Mouse (Mus musculus) midbrain, embryonic 12.5 days (tissue): ENCODE data around the gene Guk1. TPM values are rescaled to one million over a fixed set of nuclear protein-coding genes. Genes with fewer than 3 reads are reported as not detected.

Experiments
- ATAC-seq: fragments of 200-750 bp; cut with Nextera tagmentation; 2 replicates; pipeline ENCODE4 v1.8.0; 2017; ENCODE audit warnings: low read depth, moderate TSS enrichment, moderate library complexity; ENCODE audit not compliant: low FRiP score
- H3K27ac ChIP-seq: fragments of 300-500 bp; sonication (generic); replicated peaks from 2 replicates; pipeline ENCODE4 v1.5.1; 2016; ENCODE audit warnings: mild to moderate bottlenecking
- H3K27me3 ChIP-seq: fragments of 300-500 bp; sonication (generic); 2 replicates; pipeline ENCODE4 v1.6.1; 2016; ENCODE audit warnings: mild to moderate bottlenecking
- H3K36me3 ChIP-seq: fragments of 300-500 bp; sonication (generic); 2 replicates; pipeline ENCODE4 v1.6.1; 2016
- H3K4me1 ChIP-seq: fragments of 300-500 bp; sonication (generic); 2 replicates; pipeline ENCODE4 v1.6.1; 2016
- H3K4me2 ChIP-seq: fragments of 300-500 bp; sonication (generic); replicated peaks from 2 replicates; pipeline ENCODE4 v1.6.1; 2016; ENCODE audit warnings: mild to moderate bottlenecking, moderate library complexity
- H3K4me3 ChIP-seq: fragments of 300-500 bp; sonication (generic); 2 replicates; pipeline ENCODE4 v1.5.1; 2016; ENCODE audit warnings: mild to moderate bottlenecking
- H3K9ac ChIP-seq: fragments of 300-500 bp; sonication (generic); replicated peaks from 2 replicates; pipeline ENCODE4 v1.6.1; 2016; ENCODE audit warnings: mild to moderate bottlenecking, moderate library complexity
- H3K9me3 ChIP-seq: fragments of 300-500 bp; sonication (generic); 2 replicates; pipeline ENCODE4 v1.6.1; 2016; ENCODE audit warnings: mild to moderate bottlenecking
- WGBS: fragments of 180-500 bp; shearing (Covaris S2); methylation state at CpG from one replicate; pipeline ENCODE4 v1.1.7; 2016; 5-methylcytosine and 5-hydroxymethylcytosine counted together
- polyA plus RNA-seq: library from polyadenylated mRNA; unstranded; fragments of >200 nt; fragmentation: Nextera tagmentation; extraction: Ambion mirVana; gene quantifications from 2 replicates; pipeline ENCODE4 v1.2.1, GENCODE M21; 2016

Gene Guk1
- polyA plus RNA-seq, 1 experiment from 2014 or later = 95.1 TPM

DNA sequence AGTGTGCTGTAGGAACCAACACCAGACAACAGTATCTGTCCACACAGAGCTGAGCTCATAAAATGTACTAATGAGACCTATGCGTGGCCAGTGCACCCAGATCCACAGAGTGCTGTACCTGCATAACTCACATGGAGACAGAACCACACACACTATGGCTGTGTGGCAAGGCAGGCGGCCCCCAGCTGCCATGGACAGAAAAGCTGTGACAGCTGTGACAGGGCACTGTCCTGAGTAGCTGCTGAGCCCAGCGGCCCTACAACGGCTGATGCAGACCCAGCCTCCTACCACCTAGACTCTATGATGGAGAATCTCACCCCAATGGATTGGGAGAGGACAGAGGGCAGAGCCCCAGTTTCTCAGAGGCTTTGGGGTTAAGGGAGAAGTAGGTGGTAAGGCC is 32.5 kb downstream of the Guk1 start:
- H3K27me3 ChIP-seq = no peaks in the 10 kb centered on the region
- ATAC-seq = no peak
- peaks cover 32% of the 10 kb centered on the region for H3K36me3 ChIP-seq
- no peaks in the 10 kb centered on the region for H3K9me3 ChIP-seq
- H3K4me1 ChIP-seq = peaks cover 10% of the 10 kb centered on the region
- H3K27ac ChIP-seq = no peak overlapping the region
- no peak overlapping the region for H3K4me2 ChIP-seq
- 88% methylated on average over 4 of the region's 4 CpGs for WGBS
- H3K9ac ChIP-seq = no peak overlapping the region
- H3K4me3 ChIP-seq = no peak overlapping the region

GRCm38 (mm10) chr11:59159099-59159498 is 32.9 kb downstream of the Guk1 start:
- no peaks in the 10 kb centered on the region for H3K27me3 ChIP-seq
- WGBS = 93% methylated on average over 13 of the region's 13 CpGs
- H3K36me3 ChIP-seq = peaks cover 32% of the 10 kb centered on the region
- no peak overlapping the region for H3K4me2 ChIP-seq
- H3K9ac ChIP-seq = no peak overlapping the region
- no peaks in the 10 kb centered on the region for H3K9me3 ChIP-seq
- no peak overlapping the region for H3K4me3 ChIP-seq
- ATAC-seq = no peak
- no peak overlapping the region for H3K27ac ChIP-seq
- H3K4me1 ChIP-seq = peaks cover 8% of the 10 kb centered on the region

DNA sequence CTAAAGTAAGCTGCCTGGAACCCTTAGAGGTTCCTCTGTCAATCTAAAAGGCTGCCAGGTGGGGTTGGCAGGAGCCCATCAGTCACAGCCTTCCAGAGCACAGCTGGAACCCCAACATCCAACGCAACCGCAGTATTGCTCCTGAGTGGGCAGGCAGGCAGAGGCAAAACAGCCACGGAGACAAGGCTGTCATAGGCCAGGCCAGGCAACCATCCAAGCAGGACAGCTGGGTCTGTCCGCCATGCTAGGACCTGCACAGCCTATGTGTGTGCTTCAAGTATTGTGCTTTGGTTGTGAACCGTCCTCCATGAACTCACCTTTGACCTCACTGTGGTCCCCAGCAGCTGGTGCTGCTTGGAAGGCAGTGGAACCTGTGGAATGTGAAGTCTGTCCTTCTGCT is 36.1 kb downstream of the Guk1 start:
- H3K4me1 ChIP-seq = no peaks in the 10 kb centered on the region
- 94% methylated on average over 5 of the region's 5 CpGs for WGBS
- ATAC-seq = no peak
- no peak overlapping the region for H3K4me3 ChIP-seq
- H3K4me2 ChIP-seq = no peak overlapping the region
- H3K9me3 ChIP-seq = no peaks in the 10 kb centered on the region
- H3K9ac ChIP-seq = no peak overlapping the region
- no peak overlapping the region for H3K27ac ChIP-seq
- peaks cover 32% of the 10 kb centered on the region for H3K36me3 ChIP-seq
- H3K27me3 ChIP-seq = no peaks in the 10 kb centered on the region

DNA sequence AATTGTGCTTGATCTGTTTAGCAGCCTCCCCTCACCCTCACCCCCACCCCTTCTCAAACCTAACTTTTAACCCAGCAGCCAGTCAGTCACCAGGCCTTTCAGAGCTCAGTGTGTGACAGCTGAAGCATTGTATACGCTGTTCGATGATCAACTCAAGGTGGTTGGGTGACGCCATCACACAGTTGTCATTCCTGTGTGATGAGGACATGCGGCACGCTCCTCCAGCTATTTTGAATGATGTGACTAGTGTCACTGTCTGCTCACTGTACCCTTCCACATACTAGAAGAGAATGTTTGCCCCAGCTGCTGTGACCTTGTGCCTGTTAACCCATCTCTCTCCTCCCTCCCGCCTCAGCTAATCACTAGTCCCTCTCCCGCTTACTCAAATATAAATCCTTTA is 37.8 kb downstream of the Guk1 start:
- Histone ChIP-seq H3K4me1 (no peaks in the 10 kb centered on the region), H3K9ac (no peak overlapping the region), H3K36me3 (peaks cover 32% of the 10 kb centered on the region), H3K27me3 (no peaks in the 10 kb centered on the region), H3K9me3 (no peaks in the 10 kb centered on the region), H3K4me2 (no peak overlapping the region), H3K4me3 (no peak overlapping the region), H3K27ac (no peak overlapping the region)
- 94% methylated on average over 7 of the region's 7 CpGs for WGBS
- no peak for ATAC-seq

- Histone ChIP-seq H3K4me3 (no peak overlapping the region), H3K9me3 (no peaks in the 10 kb centered on the region), H3K27me3 (no peaks in the 10 kb centered on the region), H3K4me2 (no peak overlapping the region), H3K27ac (no peak overlapping the region), H3K4me1 (no peaks in the 10 kb centered on the region), H3K36me3 (0 out of 2 replicates have a peak, but pooled peaks cover 13% of the 10 kb centered on the region), H3K9ac (no peak overlapping the region)
- no peak for ATAC-seq
- 35% methylated on average over 3 of the region's 3 CpGs for WGBS
These were observed 40.3 kb downstream of the Guk1 start for GRCm38 (mm10) chr11:59151729-59152128.

GRCm38 (mm10) chr11:59149302-59149701 is 42.7 kb downstream of the Guk1 start:
- H3K36me3 ChIP-seq = no peaks in the 10 kb centered on the region
- no peak for ATAC-seq
- no peak overlapping the region for H3K9ac ChIP-seq
- H3K27ac ChIP-seq = no peak overlapping the region
- no peak overlapping the region for H3K4me2 ChIP-seq
- H3K27me3 ChIP-seq = no peaks in the 10 kb centered on the region
- WGBS = 78% methylated on average over 3 of the region's 3 CpGs
- no peaks in the 10 kb centered on the region for H3K4me1 ChIP-seq
- H3K4me3 ChIP-seq = no peak overlapping the region
- H3K9me3 ChIP-seq = no peaks in the 10 kb centered on the region

GRCm38 (mm10) chr11:59142962-59143361 is 49.0 kb downstream of the Guk1 start:
- no peak overlapping the region for H3K4me2 ChIP-seq
- H3K27me3 ChIP-seq = peaks cover 17% of the 10 kb centered on the region
- no peak overlapping the region for H3K4me3 ChIP-seq
- no peak for ATAC-seq
- WGBS = 74% methylated on average over 5 of the region's 5 CpGs
- H3K9ac ChIP-seq = no peak overlapping the region
- peaks cover 5% of the 10 kb centered on the region; the same call in 1 of the 2 replicates for H3K4me1 ChIP-seq
- no peak overlapping the region for H3K27ac ChIP-seq
- H3K9me3 ChIP-seq = no peaks in the 10 kb centered on the region
- no peaks in the 10 kb centered on the region for H3K36me3 ChIP-seq

- Histone ChIP-seq H3K4me1 (peaks cover 5% of the 10 kb centered on the region; the same call in 1 of the 2 replicates), H3K4me2 (peak overlapping the region; percentile 42), H3K27ac (no peak overlapping the region), H3K27me3 (peaks cover 28% of the 10 kb centered on the region), H3K36me3 (no peaks in the 10 kb centered on the region), H3K9ac (no peak overlapping the region), H3K4me3 (no peak overlapping the region), H3K9me3 (no peaks in the 10 kb centered on the region)
- ATAC-seq = no peak
- 9% methylated on average over 14 of the region's 14 CpGs for WGBS
These were observed 50.1 kb downstream of the Guk1 start for GRCm38 (mm10) chr11:59141772-59142370.

DNA sequence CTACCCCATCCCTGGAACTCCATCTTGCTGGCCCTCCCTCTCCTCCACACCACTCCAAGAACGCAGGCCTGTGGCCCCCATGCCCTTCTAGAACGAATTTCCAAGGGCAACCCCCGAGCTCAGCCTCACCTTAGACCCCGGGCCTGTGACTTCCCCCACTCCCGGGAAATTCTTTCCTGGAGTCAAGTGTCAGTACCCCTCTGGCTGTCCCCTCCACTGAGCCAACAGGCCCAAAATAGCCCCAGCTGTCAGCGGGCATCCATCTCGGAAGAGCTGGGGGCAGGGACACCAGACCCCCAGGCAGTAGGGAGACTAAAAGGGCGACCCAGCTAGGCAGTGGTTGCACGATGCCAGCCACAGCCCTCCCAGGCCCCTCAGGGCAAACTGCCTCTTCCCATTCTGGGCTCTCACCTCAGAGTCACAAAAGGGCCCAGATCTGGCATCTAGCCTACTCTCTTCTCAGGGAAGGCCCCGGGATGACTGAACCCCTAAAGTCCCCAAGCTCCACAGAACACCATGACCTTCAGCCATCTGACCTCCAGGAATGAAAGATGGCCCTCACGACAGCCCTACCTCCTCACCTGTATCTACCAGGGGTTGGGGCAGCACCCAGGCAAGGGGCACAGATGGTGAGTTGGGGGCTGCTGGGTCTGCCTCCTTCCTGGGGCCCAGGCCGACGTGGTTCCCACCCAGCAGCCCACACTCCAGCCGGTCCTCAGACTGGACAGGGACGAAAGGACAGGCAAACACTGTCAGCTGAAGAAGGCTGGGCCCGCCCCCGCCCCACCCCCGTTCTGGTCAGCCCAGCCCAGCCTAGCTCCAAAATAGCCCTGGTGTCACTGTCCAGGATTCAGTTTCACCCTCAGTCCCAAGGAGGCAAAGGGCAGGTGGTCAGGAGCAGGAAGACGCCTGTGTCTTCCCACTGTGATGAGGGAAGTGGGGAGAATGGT is 53.2 kb downstream of the Guk1 start:
- WGBS = 74% methylated on average over 19 of the region's 19 CpGs
- H3K4me3 ChIP-seq = no peak overlapping the region
- ATAC-seq = no peak
- no peaks in the 10 kb centered on the region for H3K9me3 ChIP-seq
- no peak overlapping the region for H3K4me2 ChIP-seq
- H3K27ac ChIP-seq = no peak overlapping the region
- H3K4me1 ChIP-seq = peaks cover 8% of the 10 kb centered on the region; the same call in 1 of the 2 replicates
- H3K27me3 ChIP-seq = peaks cover 58% of the 10 kb centered on the region
- H3K9ac ChIP-seq = no peak overlapping the region
- H3K36me3 ChIP-seq = no peaks in the 10 kb centered on the region

GRCm38 (mm10) chr11:59136994-59137706 is 54.9 kb downstream of the Guk1 start:
- peaks cover 74% of the 10 kb centered on the region for H3K27me3 ChIP-seq
- H3K9ac ChIP-seq = no peak overlapping the region
- 56% methylated on average over 12 of the region's 12 CpGs for WGBS
- H3K4me1 ChIP-seq = peaks cover 8% of the 10 kb centered on the region; the same call in 1 of the 2 replicates
- ATAC-seq = no peak
- H3K36me3 ChIP-seq = no peaks in the 10 kb centered on the region
- H3K4me2 ChIP-seq = no peak overlapping the region
- no peak overlapping the region for H3K27ac ChIP-seq
- H3K4me3 ChIP-seq = no peak overlapping the region
- H3K9me3 ChIP-seq = no peaks in the 10 kb centered on the region

- WGBS = 17% methylated on average over 44 of the region's 44 CpGs
- H3K4me3 ChIP-seq = peak within 1 kb of the TSS; percentile 18
- H3K27me3 ChIP-seq = peaks cover 82% of the 10 kb centered on the region
- peak within 1 kb of the TSS; percentile 37 for H3K4me2 ChIP-seq
- peaks cover 2% of the 10 kb centered on the region; the same call in 1 of the 2 replicates for H3K4me1 ChIP-seq
- no peak within 1 kb of the TSS for H3K9ac ChIP-seq
- no peaks in the 10 kb centered on the region for H3K9me3 ChIP-seq
- no peak within 1 kb of the TSS for H3K27ac ChIP-seq
- no peaks in the 10 kb centered on the region for H3K36me3 ChIP-seq
- no peak for ATAC-seq
These were observed 56.0 kb downstream of the Guk1 start, which contains the start of gene Obscn for GRCm38 (mm10) chr11:59135904-59136452. Gene Obscn (minus strand): TSS chr11:59136402.
